Mouse (Mus musculus) myocyte (in vitro differentiated cells): ENCODE data around the gene Sema5a. TPM values are rescaled to one million over a fixed set of nuclear protein-coding genes. Genes with fewer than 3 reads are reported as not detected.
A peak's percentile ranks its signal among the peaks of the same experiment; 100 is the strongest.

Experiments used
- H3K27me3 ChIP-seq: one replicate; pipeline ENCODE4 v1.6.1; 2011; ENCODE audit not compliant: control insufficient read depth, insufficient read depth, insufficient read length
- H3K36me3 ChIP-seq: one replicate; pipeline ENCODE4 v1.6.1; 2011; ENCODE audit not compliant: control insufficient read depth, insufficient read depth
- H3K4me2 ChIP-seq: one replicate; pipeline ENCODE4 v1.6.1; 2011; ENCODE audit warnings: low read depth, control low read depth
- H3K4me3 ChIP-seq: one replicate; pipeline ENCODE4 v1.5.1; 2011; ENCODE audit warnings: mild to moderate bottlenecking, control low read depth, moderate library complexity
- H3K79me2 ChIP-seq: one replicate; pipeline ENCODE4 v1.6.1; 2011; ENCODE audit not compliant: control insufficient read depth, insufficient read depth
- H3ac ChIP-seq: one replicate; pipeline ENCODE4 v1.6.1; 2011; ENCODE audit not compliant: control insufficient read depth, insufficient read length
- CEBPB ChIP-seq: IDR thresholded peaks from 2 replicates; pipeline ENCODE4 v1.6.1; 2011; ENCODE audit warnings: mild to moderate bottlenecking, moderate library complexity; ENCODE audit not compliant: poor library complexity, insufficient read depth, severe bottlenecking
- E2F4 ChIP-seq: IDR thresholded peaks from one replicate; pipeline ENCODE4 v1.6.1; 2011; ENCODE audit warnings: mild to moderate bottlenecking, control low read depth, moderate library complexity; ENCODE audit not compliant: insufficient read depth
- MAX ChIP-seq: IDR thresholded peaks from one replicate; pipeline ENCODE4 v1.6.1; 2011; ENCODE audit warnings: low read depth, mild to moderate bottlenecking, control low read depth
- MYOD1 ChIP-seq, 3 experiments: IDR thresholded peaks; one replicate each; pipeline ENCODE4 v1.6.1; 2011; ENCODE audit warnings: control low read depth in 2 of 3, low read depth in 2 of 3, mild to moderate bottlenecking in 2 of 3, moderate library complexity in 1 of 3; ENCODE audit not compliant: insufficient read length in 2 of 3, control insufficient read depth in 1 of 3
- MYOG ChIP-seq, 3 experiments: IDR thresholded peaks; one replicate each; pipeline ENCODE4 v1.6.1; 2011; ENCODE audit warnings: control low read depth in 2 of 3, low read depth in 2 of 3, mild to moderate bottlenecking in 2 of 3; ENCODE audit not compliant: insufficient read length in 2 of 3, control insufficient read depth in 1 of 3, insufficient read depth in 1 of 3
- POLR2A ChIP-seq: IDR thresholded peaks from one replicate; pipeline ENCODE4 v1.6.1; 2011; ENCODE audit warnings: low read depth, mild to moderate bottlenecking, control low read depth, moderate library complexity; ENCODE audit not compliant: insufficient read length
- POLR2AphosphoS2 ChIP-seq: IDR thresholded peaks from one replicate; pipeline ENCODE4 v1.6.1; 2011; ENCODE audit warnings: low read depth, control low read depth; ENCODE audit not compliant: insufficient read length
- REST ChIP-seq: IDR thresholded peaks from one replicate; pipeline ENCODE4 v1.6.1; 2011; ENCODE audit warnings: mild to moderate bottlenecking, control low read depth, moderate library complexity; ENCODE audit not compliant: insufficient read depth, insufficient read length
- SRF ChIP-seq: IDR thresholded peaks from one replicate; pipeline ENCODE4 v1.6.1; 2011; ENCODE audit warnings: low read depth; ENCODE audit not compliant: control insufficient read depth, insufficient read length
- TCF12 ChIP-seq: IDR thresholded peaks from one replicate; pipeline ENCODE4 v1.6.1; 2011; ENCODE audit warnings: mild to moderate bottlenecking, control low read depth; ENCODE audit not compliant: poor library complexity, insufficient read depth, severe bottlenecking
- TCF3 ChIP-seq: IDR thresholded peaks from one replicate; pipeline ENCODE4 v1.6.1; 2011; ENCODE audit warnings: low read depth, control low read depth; ENCODE audit not compliant: insufficient read length
- USF1 ChIP-seq: IDR thresholded peaks from one replicate; pipeline ENCODE4 v1.6.1; 2011; ENCODE audit warnings: low read depth, mild to moderate bottlenecking, control low read depth, moderate library complexity
- polyA plus RNA-seq: library from polyadenylated mRNA; unstranded; fragments of >200 nt; fragmentation: generic; extraction: Trizol; gene quantifications from one replicate; pipeline ENCODE4 v1.2.1, GENCODE M21; 2012; ENCODE audit warnings: missing spikeins

The Sema5a gene
- polyA plus RNA-seq, 1 experiment, result 7.1 TPM

DNA sequence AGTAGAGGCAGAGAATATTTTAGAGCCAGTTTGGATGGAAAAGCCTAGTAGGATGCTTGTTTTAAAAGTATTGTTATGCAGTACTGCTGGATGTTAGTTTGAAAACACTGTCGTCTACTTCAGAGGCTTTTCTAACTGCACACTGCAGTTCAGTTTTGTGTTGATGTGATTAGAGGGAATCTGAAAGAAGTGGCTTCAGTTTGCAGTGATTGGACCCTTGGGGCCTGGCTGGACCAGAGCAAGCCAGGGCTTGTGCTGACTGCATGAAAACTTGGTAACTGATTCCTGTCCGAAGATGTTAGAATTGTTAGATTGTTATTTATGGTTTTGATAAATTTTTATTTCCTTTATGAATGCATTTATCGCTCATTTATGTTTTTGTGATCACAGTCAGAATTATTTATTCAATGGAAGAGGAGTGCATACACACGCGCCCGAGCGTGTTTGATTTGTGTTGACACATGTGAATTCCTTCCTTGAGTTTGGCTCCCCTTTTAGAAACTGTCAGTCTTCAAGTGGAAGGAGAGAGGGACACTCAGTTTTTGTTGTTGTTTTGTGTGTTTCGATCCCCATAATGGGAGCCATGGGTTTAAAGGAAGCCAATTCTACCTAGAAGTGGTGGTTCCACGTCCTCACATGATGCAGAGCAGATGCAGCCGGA lies 85.2 kb downstream of the Sema5a start:
- Histone ChIP-seq H3K4me2 (peak overlapping the region; percentile 72), H3K27me3 (no peaks in the 10 kb centered on the region), H3K36me3 (no peaks in the 10 kb centered on the region), H3ac (no peak overlapping the region), H3K4me3 (no peak overlapping the region), H3K79me2 (no peaks in the 10 kb centered on the region)
- TF ChIP-seq SRF (no peak), REST (no peak), MYOD1 (IDR thresholded peaks at IDR 0.05; ENCODE audit: control insufficient read depth in 1 of 3, insufficient read length in 2 of 3, low read depth in 2 of 3) (no peak), E2F4 (no peak), TCF3 (no peak), TCF12 (no peak), USF1 (no peak), MAX (no peak), POLR2A (no peak), POLR2AphosphoS2 (no peak), CEBPB (no peak)

DNA sequence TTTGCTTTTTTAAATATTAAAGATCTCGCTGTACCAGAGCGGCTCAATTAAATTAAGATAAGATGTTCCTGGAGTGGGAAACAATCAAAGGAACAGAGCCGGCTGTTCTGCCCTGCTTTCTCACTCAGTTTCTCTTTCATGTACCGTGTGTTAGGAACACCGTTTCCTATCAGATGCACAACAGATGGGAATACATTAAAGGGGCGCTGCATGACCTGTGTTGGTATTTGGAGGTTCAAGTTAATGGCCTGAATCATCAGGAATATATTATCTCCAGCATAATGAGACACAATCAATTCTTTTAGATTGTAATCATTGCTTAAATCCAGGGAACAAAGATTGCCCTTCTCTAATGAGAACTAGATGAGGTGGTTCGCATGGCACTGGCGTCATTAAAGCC lies 85.8 kb downstream of the Sema5a start:
- H3K4me2 ChIP-seq, result no peak overlapping the region
- no peak for TF ChIP-seq TCF3
- TF ChIP-seq USF1, result no peak
- no peak for TF ChIP-seq SRF
- no peak for TF ChIP-seq REST
- no peak for TF ChIP-seq POLR2A
- TF ChIP-seq E2F4, result no peak
- no peak for TF ChIP-seq CEBPB
- TF ChIP-seq TCF12, result no peak
- TF ChIP-seq MYOD1 (IDR thresholded peaks at IDR 0.05; ENCODE audit: control insufficient read depth in 1 of 3, insufficient read length in 2 of 3, low read depth in 2 of 3), result no peak
- TF ChIP-seq POLR2AphosphoS2, result no peak
- TF ChIP-seq MYOG (IDR thresholded peaks at IDR 0.05; ENCODE audit: control insufficient read depth in 1 of 3, insufficient read depth in 1 of 3, insufficient read length in 2 of 3, low read depth in 2 of 3), result no peak
- no peak for TF ChIP-seq MAX

DNA sequence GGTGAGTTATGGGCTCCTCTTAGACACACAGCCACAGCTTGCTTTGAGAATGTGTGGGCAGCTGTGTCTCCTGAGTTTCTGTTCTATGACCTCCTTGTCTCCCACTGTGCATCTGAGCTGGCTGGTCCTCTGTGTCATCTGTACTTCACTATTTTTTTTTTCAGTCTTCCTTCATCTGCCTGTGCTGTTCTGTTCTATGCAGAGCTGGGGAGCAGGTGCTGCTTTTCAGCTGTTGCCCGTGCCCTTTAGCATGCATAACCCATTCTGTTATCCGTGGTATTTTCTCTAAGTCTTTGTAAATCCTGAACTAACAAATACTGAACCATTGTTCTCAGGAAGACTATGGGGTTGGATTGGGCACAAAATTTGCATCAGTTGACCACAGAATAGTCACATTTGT lies 86.4 kb downstream of the Sema5a start:
- Histone ChIP-seq H3K79me2 (no peaks in the 10 kb centered on the region), H3ac (no peak overlapping the region), H3K27me3 (no peaks in the 10 kb centered on the region), H3K4me2 (no peak overlapping the region), H3K36me3 (no peaks in the 10 kb centered on the region), H3K4me3 (no peak overlapping the region)
- TF ChIP-seq MYOD1 (IDR thresholded peaks at IDR 0.05; ENCODE audit: control insufficient read depth in 1 of 3, insufficient read length in 2 of 3, low read depth in 2 of 3) (peak; percentile 78 to 93 (median 90)), MYOG (IDR thresholded peaks at IDR 0.05; ENCODE audit: control insufficient read depth in 1 of 3, insufficient read depth in 1 of 3, insufficient read length in 2 of 3, low read depth in 2 of 3) (peak; percentile 50 to 94 (median 84)), SRF (no peak), TCF12 (peak; percentile 90), TCF3 (peak; percentile 70), E2F4 (no peak)

More for the DNA sequence above, 85.8 kb downstream of the Sema5a start:
- no peaks in the 10 kb centered on the region for H3K27me3 ChIP-seq
- no peak overlapping the region for H3K4me3 ChIP-seq
- H3K79me2 ChIP-seq, result no peaks in the 10 kb centered on the region
- no peak overlapping the region for H3ac ChIP-seq
- H3K36me3 ChIP-seq, result no peaks in the 10 kb centered on the region

- H3K4me2 ChIP-seq, result peak overlapping the region; percentile 41
- no peaks in the 10 kb centered on the region for H3K79me2 ChIP-seq
- H3ac ChIP-seq, result no peak overlapping the region
- TF ChIP-seq CEBPB, result no peak
- TF ChIP-seq MYOD1 (IDR thresholded peaks at IDR 0.05; ENCODE audit: control insufficient read depth in 1 of 3, insufficient read length in 2 of 3, low read depth in 2 of 3), result no peak
- no peak for TF ChIP-seq POLR2AphosphoS2
- no peak for TF ChIP-seq POLR2A
- no peak for TF ChIP-seq TCF12
- TF ChIP-seq USF1, result no peak
- TF ChIP-seq SRF, result no peak
- TF ChIP-seq REST, result no peak
- TF ChIP-seq E2F4, result no peak
- TF ChIP-seq MAX, result no peak
- no peak for TF ChIP-seq MYOG (IDR thresholded peaks at IDR 0.05; ENCODE audit: control insufficient read depth in 1 of 3, insufficient read depth in 1 of 3, insufficient read length in 2 of 3, low read depth in 2 of 3)
- TF ChIP-seq TCF3, result no peak
- no peak overlapping the region for H3K4me3 ChIP-seq
- no peaks in the 10 kb centered on the region for H3K36me3 ChIP-seq
- no peaks in the 10 kb centered on the region for H3K27me3 ChIP-seq
Observed at GRCm38 (mm10) chr15:32333456-32333855, 88.8 kb downstream of the Sema5a start.

DNA sequence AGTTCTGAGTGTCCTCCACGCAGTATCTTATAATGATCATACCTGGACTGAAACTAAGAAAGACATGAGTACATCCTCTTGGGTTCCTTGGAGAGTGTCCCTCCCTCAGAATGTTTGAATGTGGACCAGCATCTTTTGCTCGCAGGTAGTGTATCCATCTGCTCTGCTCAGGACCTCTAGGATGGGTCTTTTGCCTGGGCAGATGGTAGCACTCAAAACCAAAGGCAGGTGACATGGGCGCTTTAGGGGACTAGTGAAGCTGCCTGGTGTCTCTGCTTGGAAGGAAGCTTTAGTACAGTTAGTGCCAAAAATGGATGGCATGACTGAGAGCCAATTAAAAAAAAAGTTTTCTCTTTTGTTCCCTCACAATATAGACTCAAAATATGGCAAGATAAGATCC lies 93.2 kb downstream of the Sema5a start:
- Histone ChIP-seq H3K27me3 (no peaks in the 10 kb centered on the region), H3K4me2 (no peak overlapping the region), H3K4me3 (no peak overlapping the region), H3ac (no peak overlapping the region), H3K36me3 (no peaks in the 10 kb centered on the region), H3K79me2 (no peaks in the 10 kb centered on the region)
- no peak for TF ChIP-seq POLR2A
- no peak for TF ChIP-seq MYOG (IDR thresholded peaks at IDR 0.05; ENCODE audit: control insufficient read depth in 1 of 3, insufficient read depth in 1 of 3, insufficient read length in 2 of 3, low read depth in 2 of 3)
- TF ChIP-seq MAX, result no peak
- no peak for TF ChIP-seq TCF3
- TF ChIP-seq MYOD1 (IDR thresholded peaks at IDR 0.05; ENCODE audit: control insufficient read depth in 1 of 3, insufficient read length in 2 of 3, low read depth in 2 of 3), result no peak
- TF ChIP-seq REST, result no peak
- TF ChIP-seq TCF12, result no peak
